Mouse (Mus musculus) limb, embryonic 12.5 days (tissue): Measurements from ENCODE around the gene Brwd1. TPM values are rescaled to one million over a fixed set of nuclear protein-coding genes. Genes with fewer than 3 reads are reported as not detected.
"Not testable (repeated sequence)": the region's sequence is repeated elsewhere in the genome, so short reads cannot be mapped to it uniquely, and the experiment has no call there.

Experiments used
- ATAC-seq: fragments of 200-750 bp; cut with Nextera tagmentation; 2 replicates; pipeline ENCODE4 v1.8.0; 2017; ENCODE audit warnings: low read depth, moderate TSS enrichment; ENCODE audit not compliant: insufficient number of reproducible peaks, insufficient read depth, low FRiP score, low TSS enrichment
- H3K27ac ChIP-seq: fragments of 300-500 bp; sonication (generic); 2 replicates; pipeline ENCODE4 v1.5.1; 2016; ENCODE audit warnings: mild to moderate bottlenecking, moderate library complexity
- H3K27me3 ChIP-seq: fragments of 300-500 bp; sonication (generic); 2 replicates; pipeline ENCODE4 v1.6.1; 2016; ENCODE audit warnings: mild to moderate bottlenecking, moderate library complexity
- H3K36me3 ChIP-seq: fragments of 300-500 bp; sonication (generic); 2 replicates; pipeline ENCODE4 v1.6.1; 2016; ENCODE audit warnings: mild to moderate bottlenecking, moderate library complexity
- H3K4me1 ChIP-seq: fragments of 300-500 bp; sonication (generic); replicated peaks from 2 replicates; pipeline ENCODE4 v1.6.1; 2016
- H3K4me2 ChIP-seq: fragments of 300-500 bp; sonication (generic); 2 replicates; pipeline ENCODE4 v1.6.1; 2016; ENCODE audit warnings: mild to moderate bottlenecking, moderate library complexity
- H3K4me3 ChIP-seq: fragments of 300-500 bp; sonication (generic); replicated peaks from 2 replicates; pipeline ENCODE4 v1.5.1; 2016; ENCODE audit warnings: mild to moderate bottlenecking
- H3K9ac ChIP-seq: fragments of 300-500 bp; sonication (generic); replicated peaks from 2 replicates; pipeline ENCODE4 v1.6.1; 2016; ENCODE audit warnings: mild to moderate bottlenecking, moderate library complexity
- H3K9me3 ChIP-seq: fragments of 300-500 bp; sonication (generic); 2 replicates; pipeline ENCODE4 v1.6.1; 2016; ENCODE audit warnings: mild to moderate bottlenecking, moderate library complexity
- WGBS: fragments of 180-500 bp; shearing (Covaris S2); methylation state at CpG from one replicate; pipeline ENCODE4 v1.1.7; 2016; 5-methylcytosine and 5-hydroxymethylcytosine counted together
- polyA plus RNA-seq: library from polyadenylated mRNA; unstranded; fragments of >200 nt; fragmentation: Nextera tagmentation; extraction: Ambion mirVana; gene quantifications from 2 replicates; pipeline ENCODE4 v1.2.1, GENCODE M21; 2016

Brwd1 gene
- polyA plus RNA-seq, 1 experiment from 2014 or later = 144 TPM

DNA sequence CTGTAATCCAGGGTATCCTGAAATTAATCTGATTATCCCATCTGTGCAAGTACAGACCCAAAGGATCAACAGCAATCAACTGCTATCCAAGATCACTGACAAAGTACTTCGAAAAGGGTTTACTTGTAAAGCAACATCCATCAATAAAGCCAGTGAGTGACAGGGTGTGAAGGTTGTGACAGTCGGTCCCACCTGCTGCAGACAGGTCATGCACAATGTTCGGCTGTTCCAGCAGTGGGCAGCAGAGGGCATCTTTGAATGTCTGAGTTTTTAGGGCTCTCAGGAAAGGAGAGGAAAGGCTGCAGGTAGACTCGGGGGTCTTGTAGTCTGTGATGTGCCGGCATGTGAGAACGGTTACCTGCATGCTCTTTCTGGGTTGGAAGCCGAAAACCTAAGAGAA lies 98.7 kb downstream of the Brwd1 start:
- Histone ChIP-seq H3K4me1 (no peaks in the 10 kb centered on the region), H3K9ac (no peak overlapping the region), H3K36me3 (peaks cover 72% of the 10 kb centered on the region), H3K27me3 (no peaks in the 10 kb centered on the region), H3K4me2 (no peak overlapping the region), H3K9me3 (no peaks in the 10 kb centered on the region), H3K4me3 (no peak overlapping the region), H3K27ac (no peak overlapping the region)
- WGBS = 81% methylated on average over 7 of the region's 7 CpGs
- ATAC-seq = no peak

DNA sequence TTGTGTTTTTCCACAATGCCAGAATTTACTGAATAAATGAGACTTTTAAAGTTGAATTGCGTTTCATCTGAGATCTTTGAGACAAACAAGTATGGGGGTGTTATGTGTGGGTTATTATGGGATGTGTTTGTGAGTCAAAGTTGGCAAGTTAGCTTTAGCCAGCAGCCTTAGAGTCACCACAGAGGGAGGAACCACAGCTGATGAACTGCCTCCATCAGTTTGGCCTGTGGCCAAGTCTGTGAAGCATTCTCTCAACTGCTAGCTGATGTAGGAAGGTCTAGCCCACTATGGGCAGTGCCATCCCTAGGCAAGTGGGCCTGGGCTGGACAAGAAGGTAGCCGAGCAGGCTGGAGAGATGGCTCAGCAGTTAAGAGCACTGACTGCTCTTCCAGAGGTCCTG lies 111.5 kb downstream of the Brwd1 start:
- WGBS = 86% methylated on average over 2 of the region's 2 CpGs
- Histone ChIP-seq H3K4me1 (no peaks in the 10 kb centered on the region; the same call in 1 of the 2 replicates), H3K9me3 (no peaks in the 10 kb centered on the region), H3K36me3 (no peaks in the 10 kb centered on the region), H3K4me2 (no peak overlapping the region), H3K9ac (no peak overlapping the region), H3K27ac (no peak overlapping the region), H3K27me3 (no peaks in the 10 kb centered on the region), H3K4me3 (no peak overlapping the region)
- no peak for ATAC-seq

DNA sequence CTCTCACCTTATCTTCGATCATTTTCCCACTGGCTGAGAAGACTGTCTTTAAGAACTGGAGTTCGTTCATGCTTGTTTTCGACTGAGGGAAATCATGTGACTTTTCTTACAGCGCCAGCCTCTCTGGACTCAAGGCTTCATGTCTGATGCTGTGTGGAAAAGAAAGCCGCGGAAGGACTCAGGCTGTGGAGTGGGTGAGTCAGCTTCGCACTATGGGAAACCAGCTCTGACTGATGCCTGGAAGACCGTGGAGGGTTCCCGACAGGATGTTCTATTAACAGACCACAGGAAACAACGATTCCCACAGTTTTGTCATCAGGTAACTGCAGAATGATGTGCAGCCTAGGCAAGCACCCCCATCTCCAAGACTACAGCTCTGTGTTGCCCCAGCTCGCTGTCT lies 114.9 kb downstream of the Brwd1 start:
- Histone ChIP-seq H3K9ac (no peak overlapping the region), H3K4me1 (peaks cover 10% of the 10 kb centered on the region), H3K4me2 (no peak overlapping the region), H3K27me3 (no peaks in the 10 kb centered on the region), H3K36me3 (no peaks in the 10 kb centered on the region), H3K9me3 (no peaks in the 10 kb centered on the region), H3K4me3 (no peak overlapping the region), H3K27ac (no peak overlapping the region)
- WGBS = 84% methylated on average over 11 of the region's 11 CpGs
- ATAC-seq = no peak

DNA sequence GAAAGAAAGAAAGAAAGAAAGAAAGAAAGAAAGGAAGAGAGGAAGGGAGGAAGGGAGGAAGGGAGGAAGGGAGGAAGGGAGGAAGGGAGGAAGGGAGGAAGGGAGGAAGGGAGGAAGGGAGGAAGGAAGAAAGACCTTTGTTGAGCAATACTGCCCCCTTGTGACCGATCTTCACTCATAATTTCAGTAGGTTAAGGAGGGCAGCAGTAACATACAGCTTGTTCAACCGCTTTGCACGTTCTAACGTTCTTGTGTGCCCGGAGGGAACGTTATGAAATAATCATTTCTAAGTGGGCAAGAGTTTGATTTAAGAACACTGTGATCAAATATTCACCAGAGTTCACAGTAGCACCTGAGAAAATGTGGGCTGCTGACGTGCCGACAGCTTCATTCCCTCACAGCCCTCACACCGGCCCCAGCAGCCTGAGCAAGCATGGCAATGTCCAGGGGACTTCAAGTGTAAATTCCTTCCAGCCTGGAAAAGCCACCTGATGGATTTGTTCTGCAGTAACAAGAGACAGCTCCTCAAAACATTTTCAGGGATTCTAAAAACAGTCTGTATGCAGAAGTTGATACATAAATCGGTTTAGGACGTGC lies 117.8 kb downstream of the Brwd1 start:
- no peaks in the 10 kb centered on the region for H3K9me3 ChIP-seq

DNA sequence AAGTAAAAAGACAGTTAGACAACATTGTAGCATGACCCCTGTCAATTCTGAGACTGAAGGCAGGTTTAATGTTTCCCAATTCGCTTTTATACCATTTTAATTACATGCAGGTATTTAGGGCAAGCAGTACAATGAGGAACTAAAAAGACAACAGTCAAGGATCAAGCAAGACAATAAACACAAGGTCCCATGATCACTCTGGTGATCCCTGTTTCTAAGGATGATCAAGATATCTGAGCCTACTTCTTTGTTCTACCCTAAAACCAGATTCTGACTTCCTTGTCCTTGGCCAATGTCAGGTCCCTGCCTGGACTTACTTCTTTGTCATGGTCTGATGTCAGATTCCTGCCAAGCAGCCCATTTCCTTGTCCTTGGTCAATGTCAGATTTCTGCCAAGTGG lies 120.8 kb downstream of the Brwd1 start:
- peaks cover 13% of the 10 kb centered on the region for H3K4me1 ChIP-seq
- H3K9ac ChIP-seq, H3K27me3 ChIP-seq, ATAC-seq, H3K4me3 ChIP-seq, H3K27ac ChIP-seq, H3K4me2 ChIP-seq, H3K36me3 ChIP-seq, H3K9me3 ChIP-seq: not testable (repeated sequence)
- 73% methylated on average over 1 of the region's 1 CpGs for WGBS

More for the DNA sequence above, 117.8 kb downstream of the Brwd1 start:
- WGBS = 41% methylated on average over 11 of the region's 11 CpGs
- H3K4me2 ChIP-seq = no peak overlapping the region; the same call in 1 of the 2 replicates
- no peak overlapping the region for H3K9ac ChIP-seq
- ATAC-seq = no peak
- H3K36me3 ChIP-seq = no peaks in the 10 kb centered on the region
- H3K4me1 ChIP-seq = peaks cover 13% of the 10 kb centered on the region
- H3K27ac ChIP-seq = no peak overlapping the region
- H3K27me3 ChIP-seq = 0 out of 2 replicates have a peak, but pooled peaks cover 4% of the 10 kb centered on the region
- H3K4me3 ChIP-seq = no peak overlapping the region

DNA sequence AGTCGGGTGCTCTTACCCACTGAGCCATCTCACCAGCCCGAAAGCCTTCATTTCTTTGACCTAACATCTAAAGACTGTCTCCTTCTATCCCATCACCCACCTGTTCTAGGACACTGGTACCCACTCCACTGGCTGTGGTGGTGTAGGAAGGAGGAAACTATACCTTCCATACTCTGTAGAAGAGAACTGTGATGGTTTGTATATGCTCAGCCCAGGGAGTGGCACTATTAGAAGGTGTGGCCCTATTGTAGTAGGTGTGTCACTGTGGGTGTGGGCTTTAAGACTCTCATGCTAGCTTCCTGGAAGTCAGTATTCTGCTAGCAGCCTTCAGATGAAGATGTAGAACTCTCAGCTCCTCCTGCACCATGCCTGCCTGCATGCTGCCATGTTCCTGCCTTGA lies 121.6 kb downstream of the Brwd1 start:
- H3K9me3 ChIP-seq, H3K4me3 ChIP-seq, ATAC-seq, H3K27me3 ChIP-seq, H3K4me2 ChIP-seq, H3K27ac ChIP-seq, H3K36me3 ChIP-seq, H3K9ac ChIP-seq: not testable (repeated sequence)
- WGBS = 94% methylated on average over 2 of the region's 2 CpGs
- H3K4me1 ChIP-seq = peaks cover 13% of the 10 kb centered on the region

DNA sequence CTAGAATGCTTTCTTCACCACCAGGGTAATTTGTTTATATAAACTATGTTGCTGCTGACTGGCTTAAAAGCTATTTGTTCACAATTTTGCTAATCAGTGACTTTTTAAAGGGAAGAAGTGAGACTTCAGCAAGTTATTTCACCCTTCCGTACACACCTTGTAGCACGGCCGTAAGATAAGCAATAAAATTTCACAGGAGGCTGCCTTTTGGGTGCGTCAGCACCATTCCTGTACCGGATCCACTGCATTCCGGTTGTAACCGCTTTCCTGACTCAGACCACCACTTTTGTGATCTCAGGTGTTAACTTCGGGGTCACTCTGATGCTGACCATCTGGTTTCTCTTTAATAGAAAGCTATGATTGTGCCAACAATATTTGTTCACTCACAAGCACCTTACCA lies 124.2 kb downstream of the Brwd1 start:
- no peaks in the 10 kb centered on the region; the same call in 1 of the 2 replicates for H3K9me3 ChIP-seq
- 64% methylated on average over 8 of the region's 8 CpGs for whole genome bisulfite sequencing
- no peak overlapping the region for H3K4me3 ChIP-seq
- no peak overlapping the region for H3K4me2 ChIP-seq
- no peak overlapping the region for H3K9ac ChIP-seq
- no peak overlapping the region for H3K27ac ChIP-seq
- 0 out of 2 replicates have a peak, but pooled peaks cover 4% of the 10 kb centered on the region for H3K27me3 ChIP-seq
- peaks cover 9% of the 10 kb centered on the region for H3K4me1 ChIP-seq
- H3K36me3 ChIP-seq = no peaks in the 10 kb centered on the region
- no peak for ATAC-seq

DNA sequence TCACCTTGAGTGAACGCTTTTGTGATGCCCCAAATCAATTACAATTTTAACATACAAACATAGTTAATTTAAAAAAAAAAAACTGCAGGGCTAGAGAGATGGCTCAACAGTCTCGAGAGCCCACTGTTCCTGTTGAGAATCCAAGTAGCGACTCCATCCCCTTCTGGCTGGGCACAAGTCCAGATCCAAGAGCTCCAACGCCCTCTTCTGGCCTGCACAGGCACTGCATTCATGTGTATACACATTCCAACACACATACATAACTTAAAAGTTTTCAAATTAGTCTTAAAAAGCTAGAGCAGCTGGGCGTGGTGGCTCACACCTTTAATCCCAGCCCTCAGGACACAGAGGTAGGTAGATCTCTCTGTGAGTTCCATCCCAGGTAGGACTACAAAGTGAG lies 125.7 kb downstream of the Brwd1 start:
- no peak overlapping the region for H3K27ac ChIP-seq
- no peaks in the 10 kb centered on the region for H3K4me1 ChIP-seq
- no peaks in the 10 kb centered on the region for H3K36me3 ChIP-seq
- H3K9ac ChIP-seq = no peak overlapping the region
- peaks cover 1% of the 10 kb centered on the region; the same call in 1 of the 2 replicates for H3K9me3 ChIP-seq
- no peak overlapping the region for H3K4me3 ChIP-seq
- H3K27me3 ChIP-seq = no peaks in the 10 kb centered on the region
- no peak for ATAC-seq
- H3K4me2 ChIP-seq = no peak overlapping the region
- 60% methylated on average over 5 of the region's 5 CpGs for WGBS

DNA sequence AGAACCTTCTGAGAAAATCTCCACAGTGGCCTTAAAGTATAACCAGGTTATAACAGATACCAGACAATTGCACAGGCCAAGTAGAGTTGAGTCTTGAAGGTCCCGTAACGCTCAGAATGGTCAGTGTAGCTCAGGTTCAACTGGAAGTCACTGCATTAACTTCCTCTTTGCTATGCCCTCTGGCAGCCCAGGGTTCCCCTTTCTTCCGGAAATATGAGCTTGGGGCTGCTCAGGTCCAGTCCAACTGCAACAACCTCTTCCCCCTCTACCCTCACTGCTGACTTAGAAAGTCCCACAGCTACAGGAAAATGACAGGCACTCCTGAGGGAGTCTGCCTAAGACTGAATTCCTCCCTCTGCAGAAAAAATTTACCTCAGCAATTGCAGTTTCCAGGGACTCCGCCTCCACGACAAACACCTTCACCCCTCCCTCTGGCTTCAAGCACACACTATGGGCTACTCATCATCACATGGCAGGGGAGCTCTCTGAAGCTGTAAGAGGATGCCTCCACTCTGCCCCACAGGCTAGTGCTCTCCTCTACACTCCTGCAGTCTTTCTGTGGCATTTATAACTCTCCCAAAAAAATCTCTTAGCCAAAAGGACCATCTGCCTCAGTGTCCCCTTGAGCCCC lies 126.5 kb downstream of the Brwd1 start:
- no peak overlapping the region for H3K27ac ChIP-seq
- WGBS = 82% methylated on average over 5 of the region's 5 CpGs

DNA sequence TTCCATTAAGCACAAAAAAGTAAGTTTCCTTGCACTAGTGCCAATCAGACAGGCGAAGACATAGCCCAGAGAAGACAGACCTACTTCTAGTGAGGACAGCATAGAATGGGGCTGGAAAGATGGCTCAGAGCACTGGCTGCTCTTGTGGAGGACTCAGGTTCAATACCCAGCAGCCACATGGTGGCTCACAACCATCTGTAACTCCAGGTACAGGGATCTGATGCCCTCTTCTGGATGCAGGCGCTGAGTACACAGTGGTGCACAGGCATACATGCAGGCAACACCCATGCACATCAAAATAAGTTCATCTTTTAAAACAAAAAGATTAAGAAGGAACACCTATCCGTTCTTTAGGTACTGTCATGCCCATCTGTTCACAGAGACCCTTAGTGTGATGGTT lies 128.0 kb downstream of the Brwd1 start:
- 85% methylated on average over 3 of the region's 3 CpGs for WGBS
- Histone ChIP-seq H3K27ac (no peak overlapping the region), H3K4me3 (no peak overlapping the region), H3K4me1 (no peaks in the 10 kb centered on the region), H3K27me3 (no peaks in the 10 kb centered on the region), H3K9ac (no peak overlapping the region), H3K4me2 (no peak overlapping the region), H3K36me3 (no peaks in the 10 kb centered on the region), H3K9me3 (peaks cover 4% of the 10 kb centered on the region; the same call in 1 of the 2 replicates)
- no peak for ATAC-seq

More for the DNA sequence above, 126.5 kb downstream of the Brwd1 start:
- ATAC-seq = no peak
- Histone ChIP-seq H3K36me3 (no peaks in the 10 kb centered on the region), H3K27me3 (no peaks in the 10 kb centered on the region), H3K9ac (no peak overlapping the region), H3K4me2 (no peak overlapping the region), H3K9me3 (peaks cover 4% of the 10 kb centered on the region; the same call in 1 of the 2 replicates), H3K4me1 (no peaks in the 10 kb centered on the region), H3K4me3 (no peak overlapping the region)

DNA sequence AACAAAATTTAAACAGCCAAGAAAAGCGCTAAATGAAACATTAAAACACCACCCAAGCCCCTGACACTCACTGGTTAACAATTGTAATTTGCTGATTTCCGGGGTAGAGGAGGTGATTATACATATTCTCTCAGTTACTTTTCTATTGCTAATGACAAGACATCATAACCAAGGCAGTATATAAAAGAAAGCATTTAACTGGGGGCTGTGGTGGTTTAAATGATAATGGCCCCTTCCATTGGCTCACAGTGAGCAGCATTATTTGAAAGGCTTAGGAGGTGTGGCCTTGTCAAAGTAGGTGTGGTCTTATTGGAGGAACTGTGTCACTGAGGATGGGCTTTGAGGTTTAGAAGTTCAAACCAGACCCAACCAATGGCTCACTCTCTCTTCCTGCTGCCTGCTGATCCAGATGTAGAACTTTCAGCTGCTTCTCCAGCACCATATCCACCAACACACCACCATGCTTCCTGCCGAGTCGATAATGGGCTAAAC lies 129.1 kb downstream of the Brwd1 start:
- H3K9me3 ChIP-seq = peaks cover 4% of the 10 kb centered on the region; the same call in 1 of the 2 replicates
- WGBS = 92% methylated on average over 4 of the region's 4 CpGs
- ATAC-seq = no peak
- H3K4me2 ChIP-seq = no peak overlapping the region
- H3K27ac ChIP-seq = no peak overlapping the region
- H3K9ac ChIP-seq = no peak overlapping the region
- H3K4me3 ChIP-seq = no peak overlapping the region
- no peaks in the 10 kb centered on the region for H3K36me3 ChIP-seq
- no peaks in the 10 kb centered on the region for H3K27me3 ChIP-seq
- H3K4me1 ChIP-seq = peaks cover 7% of the 10 kb centered on the region; the same call in 1 of the 2 replicates
